Mouse (Mus musculus): Measurements from ENCODE around the gene Lman1l.

Lman1l gene

DNA sequence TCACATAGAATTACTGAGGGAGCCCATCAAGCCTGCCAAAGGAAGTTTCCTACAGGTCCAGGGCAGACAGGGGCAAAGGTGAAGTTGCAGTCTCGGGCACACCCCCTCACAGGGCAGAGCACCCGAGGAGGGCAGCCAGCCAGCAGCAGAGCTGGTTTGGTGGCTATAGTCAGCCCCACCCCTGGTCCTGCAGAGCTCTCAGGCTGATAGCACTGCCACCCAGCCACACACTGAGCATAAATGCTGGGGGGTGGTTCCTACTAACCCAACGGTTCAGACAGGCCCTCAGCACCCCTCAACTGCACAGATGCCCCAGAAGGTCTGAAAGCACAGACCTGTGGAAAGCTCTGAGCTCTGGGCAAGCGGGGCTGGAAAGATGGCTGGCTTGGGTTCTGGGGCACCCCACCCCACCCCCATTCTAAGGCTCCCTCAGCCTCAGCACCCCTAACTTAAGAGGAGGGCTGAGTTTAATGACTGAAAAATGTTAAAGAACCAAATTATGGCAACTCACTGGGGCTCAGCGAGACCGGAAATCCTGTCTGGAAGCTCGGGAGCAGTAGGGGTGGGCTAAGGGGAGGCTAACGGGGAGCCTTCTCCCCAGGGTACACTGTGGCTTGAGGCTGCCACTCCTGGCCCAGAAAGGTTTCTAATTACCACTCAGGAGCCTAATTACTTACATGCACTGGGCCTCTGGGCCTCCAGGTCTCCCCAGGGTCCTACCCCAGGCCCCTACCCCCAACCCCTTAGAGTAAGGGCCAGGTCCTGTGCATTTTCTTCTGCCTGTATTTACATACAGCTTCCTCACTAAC lies 18.3 kb upstream of the Lman1l start:
- ChIA-PET POLR2A (interaction anchor here in 2 of 4 experiments (0.6 to 1.0 kb wide), 5 partner anchors 9 to 107 kb away, joined by 3 to 4 read pairs (median 3); partner anchors contain the start of gene Scamp2 (in 1 of the 2)), CTCF (interaction anchor here (0.6 to 3.1 kb wide), 7 partner anchors 9 to 136 kb away, joined by 3 to 12 read pairs (median 7); no protein-coding TSS in a partner anchor)

DNA sequence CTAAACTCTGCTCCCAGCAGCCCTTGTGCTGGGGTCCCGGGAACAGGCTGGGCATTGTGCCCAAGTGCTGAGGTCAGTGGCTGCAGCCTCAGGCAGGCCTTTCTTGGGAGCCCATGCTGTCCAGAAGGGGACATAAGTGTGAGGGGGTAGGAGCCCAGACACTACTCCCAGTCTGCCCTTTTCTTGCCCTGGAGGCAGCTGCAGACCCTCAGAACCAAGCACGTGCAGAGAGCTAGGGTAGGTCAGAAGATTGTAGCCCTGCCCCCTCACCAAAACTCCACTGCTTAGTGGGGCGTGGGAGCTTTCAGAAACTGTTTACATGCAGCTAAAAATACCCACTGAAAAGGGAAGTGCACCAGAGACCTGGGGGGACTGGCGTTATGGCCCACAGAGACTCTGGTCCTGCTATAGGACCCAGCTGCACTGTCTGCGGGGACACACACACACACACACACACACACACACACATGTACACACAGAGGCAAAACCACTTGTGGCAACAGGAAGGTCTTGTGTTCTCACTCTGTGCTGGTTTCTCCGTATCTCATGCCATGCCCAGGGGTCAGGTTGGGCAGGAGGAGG lies 17.3 kb upstream of the Lman1l start:
- CTCF ChIA-PET, result interaction anchor here (0.6 to 2.6 kb wide), 8 partner anchors 8 to 135 kb away, joined by 3 to 12 read pairs (median 4); partner anchors contain the start of gene Cyp1a2 (in 1 of the 4)
- POLR2A ChIA-PET, result interaction anchor here in 3 of 4 experiments (0.6 to 1.8 kb wide), 5 partner anchors 11 to 19 kb away, joined by 3 to 6 read pairs (median 3); partner anchors contain the start of gene Csk (in 3 of the 3)

DNA sequence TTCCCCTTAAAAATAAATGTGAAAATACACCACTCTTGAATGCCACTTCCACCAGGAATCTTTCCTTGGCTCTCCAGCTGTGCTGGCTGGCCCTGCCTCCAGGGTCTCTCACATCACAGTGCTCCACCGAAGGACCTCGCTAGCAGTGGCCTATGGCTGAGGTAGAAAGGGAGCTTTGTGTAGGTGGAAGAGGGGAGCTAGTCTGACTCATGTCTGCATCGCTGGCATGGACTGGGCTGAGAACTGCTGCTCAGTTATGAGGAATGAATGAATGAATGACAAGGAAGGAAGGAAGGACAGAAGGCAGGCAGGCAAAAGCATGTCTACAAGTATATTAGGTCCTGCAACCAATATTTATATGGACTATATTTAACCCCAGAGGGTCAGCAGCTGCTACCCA lies 16.7 kb upstream of the Lman1l start:
- ChIA-PET POLR2A (interaction anchor here in 3 of 4 experiments (0.6 to 1.8 kb wide), 4 partner anchors 16 to 19 kb away, joined by 3 to 6 read pairs (median 3); partner anchors contain the start of gene Csk (in 3 of the 3)), CTCF (interaction anchor here in 3 of 4 experiments (0.5 to 2.6 kb wide), 6 partner anchors 7 to 426 kb away, joined by 3 to 12 read pairs (median 4); no protein-coding TSS in a partner anchor)

DNA sequence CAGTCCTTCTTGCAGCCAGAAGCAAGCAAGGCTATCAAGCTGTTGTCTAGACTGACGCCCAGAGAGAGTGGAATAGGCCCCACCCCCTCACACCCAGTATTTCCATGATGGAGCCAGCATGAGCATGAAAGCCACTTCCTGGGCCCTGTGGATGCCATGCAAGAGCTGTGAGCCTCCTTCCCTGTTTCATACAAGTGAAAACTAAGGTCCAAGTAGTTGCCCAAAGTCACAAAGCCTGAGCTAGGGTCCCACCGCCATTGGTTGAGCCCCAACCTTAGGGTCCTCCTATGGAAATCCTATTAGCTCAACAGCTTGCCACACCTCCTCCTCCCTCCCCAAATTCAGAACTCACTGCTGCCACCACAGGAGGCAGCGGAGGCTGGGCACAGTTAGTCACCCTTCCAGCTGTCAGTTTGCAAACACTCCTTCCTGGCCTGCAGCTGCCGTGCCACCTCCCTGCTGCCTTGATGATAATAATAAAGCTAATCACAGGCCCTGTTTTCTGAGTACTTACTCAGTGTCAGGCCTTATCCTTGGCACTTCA lies 13.0 kb upstream of the Lman1l start:
- ChIA-PET CTCF (interaction anchor here (0.5 to 1.6 kb wide), 10 partner anchors 9 to 112 kb away, joined by 3 to 7 read pairs (median 3); partner anchors contain the start of genes Csk (in 3 of the 4) and Cox5a (in 1 of the 4)), POLR2A (interaction anchor here in 2 of 4 experiments (0.7 to 1.7 kb wide), 7 partner anchors 10 to 113 kb away, joined by 3 to 6 read pairs (median 3); partner anchors contain the start of genes Cox5a (in 1 of the 2) and Edc3 (in 1 of the 2))

DNA sequence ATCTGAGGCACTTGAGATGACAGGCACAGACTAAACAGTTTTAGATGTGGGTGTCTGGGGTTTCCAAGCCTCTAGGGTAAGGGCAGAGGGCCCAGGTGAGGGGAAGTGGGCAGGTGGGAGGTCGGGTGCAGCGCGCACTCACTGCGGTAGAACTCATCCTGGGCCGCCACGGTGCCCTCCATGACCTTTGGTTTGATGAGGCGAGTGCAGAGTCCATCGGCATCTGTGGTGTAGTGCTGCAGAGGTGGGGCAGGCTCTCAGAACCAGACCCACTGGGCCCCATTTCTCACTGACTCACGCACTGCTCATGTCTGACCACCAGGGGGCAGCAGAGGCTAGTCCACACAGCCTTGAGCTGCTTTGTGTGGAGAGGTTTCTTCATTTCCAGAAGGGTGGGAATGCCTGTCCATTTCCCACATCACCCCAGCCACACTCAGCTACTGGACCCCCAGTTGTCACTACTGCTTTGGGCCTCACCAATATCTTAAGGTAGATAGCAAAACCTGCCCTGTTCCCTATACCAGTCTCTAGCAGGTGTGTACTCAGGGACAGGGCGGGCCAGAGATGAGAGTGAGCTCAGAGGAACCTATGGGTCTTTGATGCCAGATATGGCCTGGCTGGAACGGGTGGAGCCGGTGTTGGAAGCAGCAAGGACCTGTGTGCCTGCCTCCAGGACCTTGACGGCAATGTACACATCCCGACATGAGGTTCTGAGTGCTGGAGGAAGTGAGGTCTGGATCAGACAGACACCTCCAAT lies 8.7 kb upstream of the Lman1l start:
- ChIA-PET CTCF (interaction anchor here (0.5 to 3.5 kb wide), 88 partner anchors 8 to 539 kb away, joined by 3 to 38 read pairs (median 4); partner anchors contain the start of genes Csk (in 4 of the 4), Cplx3 (in 3 of the 4), Lman1l (in 3 of the 4) and Scamp5 (in 2 of the 4)), POLR2A (interaction anchor here (0.6 to 1.5 kb wide), 11 partner anchors 9 to 218 kb away, joined by 3 to 12 read pairs (median 3); partner anchors contain the start of genes Cox5a (in 1 of the 4), Csk (in 1 of the 4), Lman1l (in 1 of the 4) and Mpi (in 1 of the 4))

DNA sequence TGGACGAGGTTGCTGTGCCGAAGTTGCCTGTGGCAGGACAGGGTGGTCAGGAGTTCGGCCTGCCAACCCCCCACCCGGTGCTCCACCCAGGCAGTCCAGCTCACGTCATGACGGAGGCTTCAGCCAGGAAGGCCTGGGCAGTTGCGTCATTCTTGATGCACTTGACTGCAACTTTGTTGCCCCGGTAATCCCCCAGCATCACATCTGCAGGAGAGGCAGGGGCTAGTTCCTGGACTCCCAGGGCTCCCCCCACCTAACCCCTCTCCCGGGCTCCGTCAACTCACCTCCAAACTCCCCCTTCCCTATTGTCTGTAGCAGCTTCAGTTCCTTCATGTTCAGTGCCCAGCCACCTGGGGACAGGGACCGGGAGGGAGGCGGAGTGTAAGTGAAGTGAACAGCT lies 8.1 kb upstream of the Lman1l start:
- CTCF ChIA-PET, result interaction anchor here (0.6 to 3.5 kb wide), 39 partner anchors 8 to 332 kb away, joined by 3 to 38 read pairs (median 6); partner anchors contain the start of genes Csk (in 3 of the 4), Lman1l (in 2 of the 4), Scamp5 (in 1 of the 4) and Ulk3 (in 1 of the 4)
- POLR2A ChIA-PET, result interaction anchor here (0.6 to 1.5 kb wide), 8 partner anchors 8 to 218 kb away, joined by 3 to 12 read pairs (median 4); partner anchors contain the start of genes Cox5a (in 1 of the 4), Csk (in 1 of the 4), Lman1l (in 1 of the 4) and Mpi (in 1 of the 4)

DNA sequence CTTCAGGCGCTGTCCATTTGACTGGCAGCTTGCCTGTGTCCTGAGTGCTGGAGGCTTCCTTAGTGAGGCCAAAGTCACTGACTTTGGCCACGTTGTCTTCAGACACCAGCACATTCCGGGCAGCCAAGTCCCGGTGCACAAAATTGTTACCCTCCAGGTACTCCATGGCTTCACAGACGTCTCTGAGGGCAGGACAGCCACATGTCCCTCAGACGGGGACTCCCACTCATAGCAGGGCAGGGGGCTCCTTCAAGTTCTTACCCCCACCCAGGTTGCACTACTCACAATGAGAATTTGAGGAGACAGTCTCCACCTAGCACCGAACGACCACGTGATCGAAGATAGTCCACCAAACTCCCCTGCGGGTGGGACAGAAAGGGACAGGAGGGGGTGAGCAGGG lies 7.3 kb upstream of the Lman1l start:
- POLR2A ChIA-PET, result no interaction called here
- CTCF ChIA-PET, result interaction anchor here in 2 of 4 experiments (1.1 to 3.5 kb wide), 3 partner anchors 10 to 61 kb away, joined by 3 to 38 read pairs (median 11); partner anchors contain the start of gene Csk (in 1 of the 2)

DNA sequence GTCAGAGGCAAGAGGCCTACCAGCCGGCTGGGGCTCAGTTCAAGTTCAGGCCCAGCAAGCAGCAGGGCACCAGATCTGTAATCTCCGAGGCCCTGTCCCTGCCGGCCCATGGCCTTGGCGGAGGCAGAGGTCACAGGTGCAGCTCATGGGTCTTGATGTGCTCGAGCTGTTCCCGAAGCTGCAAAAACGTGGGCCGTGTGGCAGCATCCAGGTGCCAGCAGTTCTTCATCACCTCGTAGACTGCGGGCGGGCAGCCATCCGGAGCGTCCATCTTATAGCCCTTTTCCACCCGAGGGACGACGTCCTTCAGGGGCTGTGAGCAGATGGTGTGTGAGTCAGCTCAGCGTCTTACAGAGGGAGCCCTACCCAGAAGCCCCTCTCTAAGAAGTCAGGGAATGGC lies 6.6 kb upstream of the Lman1l start:
- POLR2A ChIA-PET, result interaction anchor here in 1 of 4 experiments (0.5 to 2.0 kb wide), 2 partner anchors 26 to 43 kb away, joined by 5 read pairs; partner anchors contain the start of gene Csk
- CTCF ChIA-PET, result interaction anchor here in 1 of 4 experiments (3.5 kb wide), 1 partner anchor 27 kb away, joined by 38 read pairs; the partner anchor contains the start of gene Csk

DNA sequence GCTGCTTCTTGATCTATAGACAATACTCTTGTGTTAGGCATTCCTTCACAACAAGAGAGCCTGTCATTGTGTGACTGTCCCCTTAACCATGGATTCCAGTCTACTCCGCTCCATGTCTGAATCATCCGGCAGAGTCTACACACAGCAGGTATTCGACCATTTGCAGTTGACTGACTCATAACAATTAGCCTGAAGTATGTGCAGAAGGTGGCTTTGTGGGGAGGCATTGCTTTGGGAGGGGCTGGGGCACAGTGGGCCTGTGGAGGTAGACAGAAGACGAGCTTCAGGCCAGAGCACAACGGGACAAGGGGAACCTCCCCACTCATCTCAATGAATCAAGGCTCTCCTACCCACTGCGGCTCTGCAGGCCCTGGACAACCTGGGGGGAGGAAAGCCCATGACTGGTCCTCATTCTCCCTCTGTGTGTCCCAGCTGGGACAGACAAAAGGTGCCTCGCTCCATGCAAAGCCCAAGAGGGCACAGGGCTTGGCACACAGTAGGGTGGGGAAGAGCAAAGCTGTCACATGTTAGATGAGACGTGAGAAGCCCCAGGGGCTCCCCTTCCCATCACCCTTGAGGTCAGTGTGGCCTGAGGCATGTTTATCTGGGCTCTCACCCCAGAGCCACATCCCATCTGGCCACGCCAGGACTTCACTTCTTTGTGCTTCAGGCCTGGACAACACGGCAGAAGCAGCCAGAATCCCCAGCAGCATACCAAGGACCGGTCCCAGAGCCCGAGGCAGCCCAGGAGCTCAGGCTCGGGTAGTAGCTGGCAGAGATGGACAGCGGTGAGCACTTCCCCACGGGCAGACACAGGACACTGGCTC lies 5.3 kb upstream of the Lman1l start:
- ChIA-PET POLR2A (interaction anchor here in 3 of 4 experiments (0.5 to 2.0 kb wide), 7 partner anchors 20 to 167 kb away, joined by 3 to 5 read pairs (median 3); partner anchors contain the start of genes Cox5a (in 1 of the 3) and Csk (in 1 of the 3)), CTCF (interaction anchor here in 3 of 4 experiments (0.5 to 1.5 kb wide), 3 partner anchors 12 to 366 kb away, joined by 3 to 6 read pairs (median 5); no protein-coding TSS in a partner anchor)

DNA sequence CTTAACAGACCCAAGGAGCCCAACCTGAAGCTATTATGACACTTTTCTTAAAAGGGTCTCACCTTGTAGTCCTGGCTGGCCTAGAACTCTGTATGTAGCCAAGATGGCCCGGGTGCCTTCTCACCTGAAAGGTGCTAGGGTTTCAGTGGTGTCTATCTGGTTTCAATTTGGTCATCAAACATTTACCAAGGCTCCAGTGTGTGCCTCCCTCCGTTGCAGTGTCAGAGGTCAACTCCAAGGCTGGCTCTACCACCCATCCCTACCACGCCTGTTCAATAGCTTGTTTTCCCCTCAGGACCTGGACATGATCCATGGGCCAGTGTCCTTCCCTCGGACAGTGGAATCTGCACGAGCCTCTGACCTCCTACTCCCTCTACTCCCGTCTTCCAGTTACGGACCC lies 3.7 kb upstream of the Lman1l start:
- CTCF ChIA-PET, result interaction anchor here in 2 of 4 experiments (1.3 to 1.5 kb wide), 2 partner anchors 9 to 139 kb away, joined by 3 to 4 read pairs; no protein-coding TSS in a partner anchor

DNA sequence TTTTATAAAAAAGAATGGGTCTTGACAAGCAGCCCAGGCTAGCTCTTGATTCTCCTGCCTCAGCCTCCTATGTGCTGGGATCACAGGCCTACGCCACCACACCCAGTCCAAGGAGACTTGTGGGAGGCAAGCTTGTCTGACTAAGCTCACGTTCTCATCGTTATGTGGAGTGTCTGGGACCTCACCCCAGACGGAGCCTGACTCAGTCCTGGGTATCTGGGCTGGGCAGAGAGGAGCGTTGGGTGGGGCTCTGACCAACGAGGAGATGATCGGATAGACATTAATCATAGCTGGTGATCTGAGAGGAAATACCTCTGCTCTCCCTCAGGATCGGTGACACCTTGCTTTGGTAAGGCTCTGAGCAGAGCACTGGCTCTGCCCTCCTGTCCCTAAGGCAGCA lies 1.7 kb downstream of the Lman1l start:
- POLR2A ChIA-PET, result interaction anchor here in 2 of 4 experiments (0.6 to 1.5 kb wide), 5 partner anchors 13 to 77 kb away, joined by 3 read pairs; partner anchors contain the start of gene Cplx3 (in 1 of the 2)
- CTCF ChIA-PET, result interaction anchor here (0.6 to 2.4 kb wide), 7 partner anchors 10 to 984 kb away, joined by 3 to 15 read pairs (median 6); no protein-coding TSS in a partner anchor

More for the DNA sequence above, 3.7 kb upstream of the Lman1l start:
- POLR2A ChIA-PET, result interaction anchor here in 1 of 4 experiments (1.0 to 1.3 kb wide), 2 partner anchors 29 to 31 kb away, joined by 3 read pairs; partner anchors contain the start of gene Csk

DNA sequence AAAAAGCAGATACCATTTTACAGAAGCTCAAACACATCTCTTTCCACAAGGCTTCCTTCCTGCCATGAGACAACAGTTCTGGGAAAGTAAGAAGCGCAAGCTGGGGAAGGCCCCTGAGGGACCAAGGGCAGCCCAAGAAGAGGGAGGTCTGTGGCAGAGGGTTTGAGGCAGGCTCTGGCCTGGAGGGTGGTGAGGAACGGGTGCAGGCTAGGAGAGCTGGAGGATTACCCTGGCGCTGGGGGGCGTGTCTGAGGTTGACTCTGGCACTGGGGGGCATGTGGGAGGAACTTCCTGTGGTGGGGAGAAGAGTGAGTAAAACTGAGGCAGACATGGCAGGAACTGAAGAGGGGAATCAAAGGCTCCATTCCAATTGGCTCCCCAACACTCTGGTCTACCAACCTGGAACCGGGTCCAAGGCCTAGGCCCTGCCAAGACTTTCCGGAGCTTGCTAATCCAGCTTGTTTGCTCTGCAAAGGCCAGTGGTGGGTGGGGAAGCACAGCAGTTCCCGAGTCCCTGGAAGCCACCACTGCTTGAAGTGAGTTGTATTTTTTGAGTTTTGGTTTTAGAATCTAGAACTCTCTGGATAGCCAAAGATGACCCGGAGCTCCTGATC lies 2.9 kb downstream of the Lman1l start:
- ChIA-PET CTCF (interaction anchor here in 3 of 4 experiments (0.6 to 2.4 kb wide), 7 partner anchors 11 to 101 kb away, joined by 3 to 15 read pairs (median 3); partner anchors contain the start of gene Csk (in 1 of the 3)), POLR2A (interaction anchor here in 2 of 4 experiments (0.7 to 1.5 kb wide), 4 partner anchors 12 to 114 kb away, joined by 3 to 4 read pairs (median 3); partner anchors contain the start of genes Cplx3 (in 1 of the 2) and Rpp25 (in 1 of the 2))

DNA sequence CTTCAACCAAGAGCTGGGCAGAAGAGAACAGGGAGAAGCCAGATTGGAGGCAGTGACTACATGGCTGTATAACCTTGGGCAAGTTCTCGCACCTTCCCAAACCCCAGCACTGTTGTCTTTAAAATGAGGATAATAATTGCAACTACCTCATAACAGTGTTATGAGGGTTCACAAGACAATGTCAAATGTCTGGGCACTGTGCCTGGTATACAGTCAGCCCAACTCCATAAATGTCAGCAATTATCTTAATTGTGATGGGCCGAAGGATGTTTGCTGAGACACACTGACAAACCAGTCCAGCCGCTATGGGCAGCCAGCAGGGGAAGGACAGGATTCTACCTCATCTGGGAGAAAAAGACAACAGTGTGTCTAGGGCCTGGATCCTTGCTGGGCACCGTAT lies 5.8 kb downstream of the Lman1l start:
- POLR2A ChIA-PET, result interaction anchor here in 2 of 4 experiments (0.6 to 1.1 kb wide), 2 partner anchors 17 to 318 kb away, joined by 3 to 4 read pairs; no protein-coding TSS in a partner anchor
- CTCF ChIA-PET, result interaction anchor here in 3 of 4 experiments (0.6 to 3.4 kb wide), 5 partner anchors 14 to 92 kb away, joined by 3 to 11 read pairs (median 3); no protein-coding TSS in a partner anchor

DNA sequence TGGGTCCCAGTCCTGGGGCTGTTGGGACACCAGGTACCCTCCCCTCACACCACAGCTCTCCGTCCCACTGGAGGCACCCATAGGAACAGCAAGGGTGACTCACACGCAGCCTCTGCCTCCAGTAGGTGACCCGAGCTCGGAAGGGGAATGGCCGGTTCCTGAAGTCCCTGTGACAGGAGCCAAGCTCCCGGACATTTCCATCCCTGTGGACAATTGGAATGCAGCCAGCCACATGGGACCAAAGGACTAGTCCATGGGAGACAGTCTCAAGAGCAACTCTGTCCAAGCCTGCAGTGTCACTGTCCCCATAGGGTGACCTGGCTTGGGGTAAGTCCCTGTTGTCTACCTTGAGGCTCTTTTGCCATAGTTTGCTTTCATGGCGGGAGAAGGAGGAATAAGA lies 6.6 kb downstream of the Lman1l start:
- CTCF ChIA-PET, result interaction anchor here (0.6 to 3.4 kb wide), 6 partner anchors 12 to 45 kb away, joined by 3 to 11 read pairs (median 5); no protein-coding TSS in a partner anchor
- POLR2A ChIA-PET, result interaction anchor here in 2 of 4 experiments (0.7 to 1.4 kb wide), 3 partner anchors 9 to 111 kb away, joined by 3 to 6 read pairs (median 4); partner anchors contain the start of gene Rpp25 (in 1 of the 2)

DNA sequence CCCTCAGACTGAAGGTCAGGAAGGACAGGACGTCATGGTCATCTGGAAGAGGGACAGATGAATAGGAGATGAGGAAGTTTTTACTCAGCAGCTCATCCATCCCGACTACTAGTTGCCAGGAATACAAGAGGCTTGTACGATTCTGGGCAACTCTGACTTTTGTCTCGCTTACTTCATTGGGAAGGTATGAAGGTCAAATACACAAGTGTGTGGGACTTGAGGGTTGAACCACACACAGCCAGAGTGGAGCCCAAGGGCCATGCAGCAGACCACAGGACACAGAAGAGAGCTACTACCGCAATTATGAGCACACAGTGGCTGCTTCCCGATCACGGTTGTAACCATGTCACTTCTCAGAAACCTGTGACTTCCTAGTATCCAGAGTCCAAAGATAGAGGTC lies 8.0 kb downstream of the Lman1l start:
- ChIA-PET CTCF (interaction anchor here in 3 of 4 experiments (0.6 to 3.4 kb wide), 3 partner anchors 17 to 92 kb away, joined by 3 to 11 read pairs (median 4); no protein-coding TSS in a partner anchor), POLR2A (interaction anchor here in 2 of 4 experiments (0.6 kb wide), 2 partner anchors 96 to 276 kb away, joined by 3 to 6 read pairs; no protein-coding TSS in a partner anchor)
